Mouse (Mus musculus): ENCODE results near the gene Prrc2b.

- no peak for TF ChIP-seq GATA1 (IDR thresholded peaks at IDR 0.05; ENCODE audit: borderline replicate concordance, low read length)
- no peak for TF ChIP-seq FLI1 (IDR thresholded peaks at IDR 0.05; ENCODE audit: low read length)
Measured at GRCm38 (mm10) chr2:32282289-32282688, 131.4 kb downstream of the Prrc2b start.

Data from megakaryocyte, embryonic 14.5 days (primary cell).